Mouse (Mus musculus) left cerebral cortex, postnatal 36 days (tissue): ENCODE measurements around the gene Ebf4. TPM values are rescaled to one million over a fixed set of nuclear protein-coding genes. Genes with fewer than 3 reads are reported as not detected.
A peak's percentile ranks its signal among the peaks of the same experiment; 100 is the strongest.

ENCODE experiments used
- DNase-seq, 2 experiments: peaks; one replicate each; pipeline ENCODE4 v3.0.0; 2021 to 2022; ENCODE audit warnings: low spot score in 2 of 2, mixed read lengths in 1 of 2
- intact Hi-C: fragments of 180-260 bp; cut with DNase I; formaldehyde crosslinking; loops from one replicate; pipeline ENCODE4 v1.15.1; 2025
- total RNA-seq, 2 experiments: library from RNA; stranded (reverse); gene quantifications; 2 replicates each; pipeline ENCODE4 v1.2.3; 2021

Ebf4 gene
- total RNA-seq: 10 to 100 TPM in 1 of 2 experiments, 1 to 10 TPM in 1; 8.3 to 10.5 TPM

DNA sequence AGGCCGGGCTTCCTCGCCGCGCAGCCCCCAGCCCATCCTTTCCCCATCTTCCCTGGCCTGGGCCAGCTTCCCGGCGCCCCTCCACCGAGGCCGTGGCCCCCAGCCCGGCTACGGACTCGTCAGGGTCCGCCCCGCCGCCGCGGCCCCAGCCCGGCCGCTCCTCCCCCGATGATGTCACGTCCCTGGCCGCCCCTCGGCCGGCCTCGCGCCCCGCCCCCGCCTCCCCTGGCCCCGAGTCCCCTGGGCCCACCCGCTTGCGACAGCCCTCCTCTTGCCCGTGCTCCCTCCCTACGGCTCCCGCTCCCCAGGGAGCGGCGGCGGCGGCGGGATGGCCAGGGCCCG is at the start of gene Ebf4:
Gene Ebf4 (plus strand): TSS at position 234 of the 342 bp plus-strand sequence.
- peak in 1 of 2 experiments; percentile 24 for DNase-seq
- intact Hi-C loops: loop anchor here (2.0 to 10.0 kb wide), 2 partner anchors 68 to 270 kb away; partner anchors contain the start of gene Mrps26

DNA sequence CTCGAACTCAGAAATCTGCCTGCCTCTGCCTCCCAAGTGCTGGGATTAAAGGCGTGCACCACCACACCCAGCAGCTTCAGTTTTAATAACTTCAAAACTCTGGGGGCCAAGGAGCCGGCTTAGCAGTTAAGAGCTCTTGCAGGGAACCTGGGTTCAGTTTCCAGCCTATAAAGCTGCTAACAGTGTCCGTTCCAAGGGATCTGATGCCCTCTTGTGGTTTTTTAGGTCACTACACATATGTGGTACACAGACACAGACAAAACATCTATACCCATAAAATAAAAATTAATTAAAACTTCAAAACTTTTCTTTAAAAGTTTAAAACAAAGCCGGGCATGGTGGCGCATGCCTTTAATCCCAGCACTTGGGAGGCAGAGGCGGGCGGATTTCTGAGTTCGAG is 48.1 kb upstream of the Ebf4 start:
- intact Hi-C loops: loop anchor here (5.0 to 10.0 kb wide), 3 partner anchors 70 to 342 kb away; partner anchors contain the start of gene Snrpb
- no peak for DNase-seq

DNA sequence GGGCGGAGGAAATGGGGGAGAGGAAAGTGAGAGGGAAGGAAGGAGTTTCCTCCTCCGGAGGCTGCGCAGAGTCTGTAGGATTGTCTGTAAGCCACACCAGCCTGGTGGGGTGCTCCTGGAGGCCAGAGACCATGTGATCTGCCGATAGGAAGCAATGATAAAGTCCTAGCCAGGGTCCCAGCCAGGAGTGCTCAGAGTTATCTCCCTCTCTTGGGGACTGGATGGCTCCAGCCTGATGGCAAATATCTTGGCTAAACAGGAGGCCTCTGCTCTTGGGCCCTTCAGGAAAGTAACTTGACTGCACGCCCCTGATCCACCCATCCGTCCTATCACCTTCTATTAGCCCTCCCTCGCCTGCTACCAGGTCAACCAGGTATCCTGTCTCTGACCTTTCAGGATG is 46.7 kb upstream of the Ebf4 start:
- intact Hi-C loops: loop anchor here (5.0 to 10.0 kb wide), 3 partner anchors 71 to 343 kb away; partner anchors contain the start of gene Snrpb
- no peak for DNase-seq

GRCm38 (mm10) chr2:130256762-130257161 is 38.2 kb upstream of the Ebf4 start:
- intact Hi-C loops: no loop called here
- no peak for DNase-seq

GRCm38 (mm10) chr2:130260822-130261221 is 34.1 kb upstream of the Ebf4 start:
- no peak for DNase-seq
- intact Hi-C loops: no loop called here

DNA sequence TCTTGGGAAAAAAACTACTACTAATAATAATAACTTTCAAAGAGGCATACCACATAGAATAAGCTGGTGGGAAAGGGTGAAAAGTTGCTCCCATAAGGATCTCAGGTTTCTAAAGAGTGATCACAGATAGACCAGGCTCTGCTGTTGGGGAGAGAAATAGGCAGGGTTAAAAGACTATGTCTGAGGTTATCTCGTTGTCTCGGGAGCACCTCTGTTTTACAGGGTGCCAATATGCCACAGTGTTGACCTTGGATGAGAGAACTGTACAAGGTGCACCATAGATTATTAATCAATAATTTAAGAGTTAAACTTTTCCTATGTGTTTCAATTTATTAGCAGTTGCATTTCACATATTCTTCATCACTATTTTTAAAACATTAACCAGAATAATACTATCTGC is 33.1 kb upstream of the Ebf4 start:
- intact Hi-C loops: no loop called here
- DNase-seq: no peak

- intact Hi-C loops: no loop called here
- no peak for DNase-seq
These were observed 32.6 kb upstream of the Ebf4 start for GRCm38 (mm10) chr2:130262398-130262797.

DNA sequence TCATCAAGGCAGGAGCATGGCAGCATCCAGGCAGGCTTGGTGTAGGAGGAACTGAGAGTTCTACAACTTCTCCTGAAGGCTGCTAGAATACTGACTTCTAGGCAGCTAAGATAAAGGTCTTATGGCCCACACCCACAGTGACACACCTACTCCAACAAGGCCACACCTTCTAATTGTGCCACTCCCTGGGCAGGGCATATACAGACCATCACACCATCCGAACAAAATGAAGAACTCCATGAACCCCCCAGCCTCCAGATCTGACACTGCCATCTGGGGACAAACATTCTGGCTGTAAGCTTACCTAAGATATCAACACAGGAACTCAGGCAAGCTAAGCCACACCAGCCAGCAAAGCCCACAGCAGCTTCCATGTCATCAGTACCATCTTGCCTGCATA is 29.4 kb upstream of the Ebf4 start:
- intact Hi-C loops: no loop called here
- no peak for DNase-seq

DNA sequence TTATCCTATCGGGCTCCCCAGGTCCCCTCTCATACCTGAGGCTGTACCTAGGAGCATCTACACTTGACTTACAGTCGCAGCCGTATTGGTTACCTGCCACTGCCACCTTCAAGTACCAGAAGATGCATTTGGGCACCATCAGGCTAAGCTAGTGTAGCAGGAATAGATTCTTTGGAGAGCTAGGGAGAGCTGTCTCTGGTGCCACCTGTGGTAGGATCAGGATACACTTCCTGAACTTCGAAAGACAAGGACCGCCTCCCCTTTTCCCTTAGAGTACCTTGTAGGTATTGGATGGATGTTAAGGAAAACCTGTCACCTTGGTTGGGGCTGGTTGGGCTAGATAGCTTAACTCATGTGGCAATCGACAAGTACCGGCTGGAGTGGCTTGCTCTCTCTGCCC is 26.9 kb upstream of the Ebf4 start:
- no peak for DNase-seq
- intact Hi-C loops: no loop called here

DNA sequence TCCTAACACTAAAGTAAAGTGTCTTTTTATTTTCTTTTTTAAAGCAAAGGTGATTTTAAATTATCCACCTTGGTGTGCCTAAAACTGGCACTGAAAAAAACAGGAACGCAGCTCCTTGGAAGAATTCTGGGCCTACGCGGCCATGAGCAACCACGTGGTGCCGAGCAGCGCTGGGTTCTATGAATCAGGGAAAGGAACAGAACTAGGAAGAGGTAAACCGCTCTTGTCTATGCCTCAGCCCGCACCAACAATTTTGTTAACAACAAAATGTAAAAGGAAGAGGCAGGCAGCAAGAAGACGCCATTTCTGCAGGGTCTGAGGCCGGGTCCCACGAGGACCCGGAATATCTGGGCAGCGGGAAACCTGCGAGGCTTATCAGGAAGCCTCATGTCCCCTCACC is 21.2 kb upstream of the Ebf4 start:
- intact Hi-C loops: loop anchor here (1.0 kb wide), 1 partner anchor 94 kb away; the partner anchor contains the start of gene Snrpb

GRCm38 (mm10) chr2:130274149-130274861 is 20.7 kb upstream of the Ebf4 start, which contains the start of gene Nop56:
Gene Nop56, plus strand, starts transcription at chr2:130274430.
- intact Hi-C loops: loop anchor here (1.0 kb wide), 1 partner anchor 95 kb away; the partner anchor contains the start of gene Snrpb

More for the DNA sequence above, 21.2 kb upstream of the Ebf4 start:
- no peak for DNase-seq

DNA sequence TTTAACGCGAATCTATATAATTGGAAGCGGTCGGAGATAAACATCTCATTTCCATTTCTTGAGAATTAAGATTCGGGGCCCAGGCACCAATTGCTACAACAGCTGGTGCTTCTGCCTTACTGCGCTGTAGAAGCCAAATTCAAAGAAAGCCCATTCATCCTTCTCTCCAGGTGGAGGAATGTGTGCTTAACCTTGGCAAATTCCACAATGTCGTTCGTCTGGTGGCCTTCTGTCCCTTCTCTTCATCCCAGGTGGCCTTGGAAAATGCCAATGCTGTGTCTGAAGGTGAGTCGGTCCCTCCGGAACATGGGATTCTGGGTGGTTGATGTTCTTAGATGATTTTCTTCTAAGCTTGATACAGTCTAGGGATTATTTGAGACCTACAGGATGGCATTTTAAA is 20.1 kb upstream of the Ebf4 start:
- no peak for DNase-seq
- intact Hi-C loops: loop anchor here (1.0 kb wide), 1 partner anchor 96 kb away; the partner anchor contains the start of gene Snrpb

More at GRCm38 (mm10) chr2:130274149-130274861, 20.7 kb upstream of the Ebf4 start, which contains the start of gene Nop56:
- DNase-seq: peak; percentile 100

DNA sequence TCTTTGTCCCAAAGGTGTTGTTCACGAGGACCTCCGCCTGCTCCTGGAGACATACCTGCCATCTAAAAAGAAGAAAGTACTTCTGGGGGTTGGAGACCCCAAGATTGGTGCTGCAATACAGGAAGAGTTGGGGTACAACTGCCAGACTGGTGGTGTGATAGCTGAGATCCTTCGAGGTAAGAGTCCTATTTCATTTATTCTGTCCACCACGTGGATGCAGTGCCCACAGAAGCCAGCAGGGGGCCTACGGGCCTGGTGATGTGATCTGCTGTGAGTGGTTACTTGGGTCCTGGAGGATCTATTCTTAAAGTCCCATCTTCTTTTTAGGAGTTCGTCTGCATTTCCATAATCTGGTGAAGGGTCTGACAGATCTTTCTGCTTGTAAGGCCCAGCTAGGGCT is 19.3 kb upstream of the Ebf4 start:
- DNase-seq: no peak
- intact Hi-C loops: no loop called here

GRCm38 (mm10) chr2:130279600-130280091 is 15.3 kb upstream of the Ebf4 start:
- intact Hi-C loops: no loop called here
- no peak for DNase-seq

DNA sequence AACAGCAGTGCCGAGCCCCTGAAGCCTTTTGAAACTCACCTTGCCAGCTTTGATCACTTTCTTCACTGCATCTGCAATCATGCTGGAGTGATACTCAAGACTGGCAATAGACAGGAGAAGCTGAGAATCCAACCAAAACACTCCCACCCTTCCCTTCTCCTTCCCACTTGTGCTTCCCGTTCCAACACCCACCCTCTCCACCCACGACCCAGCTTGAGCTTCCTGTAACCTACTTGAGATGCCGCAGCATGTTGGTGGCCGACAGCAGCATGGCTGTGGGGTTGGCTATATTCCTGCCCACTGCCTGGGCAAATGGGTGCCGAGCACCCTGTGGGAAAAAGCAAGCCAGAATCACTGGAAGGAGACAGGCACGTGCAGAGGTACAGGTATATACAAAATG is 14.7 kb upstream of the Ebf4 start:
- intact Hi-C loops: no loop called here
- no peak for DNase-seq

DNA sequence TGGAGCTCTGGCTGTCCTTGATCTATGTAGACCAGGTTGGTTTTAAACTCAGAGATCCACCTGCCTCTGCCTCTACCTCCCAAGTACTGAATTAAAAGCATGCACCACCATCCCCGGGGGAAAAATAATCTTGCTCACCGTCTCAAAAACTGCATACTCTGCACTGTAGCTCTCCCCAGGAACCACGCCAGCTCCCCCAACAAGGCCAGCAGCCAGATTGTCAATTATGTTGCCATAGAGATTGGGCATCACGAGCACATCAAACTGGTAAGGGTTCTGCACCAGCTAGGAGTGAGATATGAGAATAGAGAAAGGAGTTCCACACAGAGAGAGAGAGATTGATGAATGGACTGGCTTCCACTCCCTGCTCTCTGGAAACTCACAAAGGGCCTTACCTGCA is 14.2 kb upstream of the Ebf4 start:
- intact Hi-C loops: no loop called here
- no peak for DNase-seq

DNA sequence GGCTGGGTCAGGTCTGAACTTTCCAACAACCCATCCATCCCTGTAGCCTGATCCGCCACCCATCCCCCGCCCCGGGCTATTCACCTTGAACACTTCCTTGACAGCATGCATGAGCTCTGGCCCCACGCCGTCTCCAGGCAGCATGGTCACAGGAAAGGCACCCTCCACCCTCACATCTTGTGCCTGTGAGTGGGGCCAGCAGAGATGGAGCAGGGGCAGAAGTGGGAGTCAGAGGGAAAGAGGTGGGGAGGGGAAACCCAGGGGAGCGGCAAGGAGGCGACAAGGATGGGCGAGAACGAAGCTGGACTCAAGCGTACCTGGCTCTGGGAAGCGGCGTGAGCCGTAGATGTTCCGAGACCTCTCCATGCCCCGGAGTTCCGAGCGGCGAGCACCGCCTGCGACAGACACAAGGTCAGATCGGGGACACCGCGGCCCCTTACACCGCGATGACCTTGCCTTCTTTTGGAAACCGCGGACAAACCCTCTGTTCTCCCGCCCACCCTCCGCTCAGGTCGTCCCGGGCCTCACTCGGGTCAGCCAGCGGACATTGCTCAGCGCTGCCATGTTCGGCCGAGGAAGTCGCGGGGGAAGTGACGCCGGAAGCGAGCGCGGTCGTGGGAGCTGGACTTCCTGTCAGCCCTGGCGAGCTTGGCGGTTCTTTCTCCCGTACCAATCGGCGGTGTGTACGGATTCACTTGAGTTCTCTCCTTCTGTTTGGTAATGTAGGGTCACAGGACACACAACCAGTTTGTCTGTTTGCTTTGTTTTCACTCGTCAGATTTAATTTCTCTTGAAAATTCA is 10.9 kb upstream of the Ebf4 start, which contains the start of gene Idh3b:
Gene Idh3b (minus strand): TSS at position 694 of the 801 bp plus-strand sequence.
- DNase-seq: peak; percentile 91
- intact Hi-C loops: no loop called here

DNA sequence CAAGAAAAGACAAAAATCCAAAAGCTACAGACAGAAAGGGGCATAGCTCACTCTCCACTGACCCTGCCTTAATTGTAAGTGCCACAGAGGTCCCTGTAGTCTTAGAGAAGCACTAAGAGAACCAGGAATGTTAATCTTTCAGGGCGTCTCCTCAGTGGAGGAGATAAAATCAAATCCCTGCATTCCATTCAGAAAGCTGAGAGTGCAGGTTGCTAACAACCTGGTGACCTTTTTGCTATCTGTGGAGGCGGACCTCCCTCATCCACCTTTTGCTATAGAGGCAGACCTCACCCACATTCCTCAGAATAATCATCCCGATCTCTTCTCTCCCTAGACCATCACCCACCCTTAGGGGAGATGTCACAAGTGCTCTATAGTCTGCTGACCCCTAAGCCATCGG is 5.9 kb upstream of the Ebf4 start:
- intact Hi-C loops: no loop called here
- no peak for DNase-seq

DNA sequence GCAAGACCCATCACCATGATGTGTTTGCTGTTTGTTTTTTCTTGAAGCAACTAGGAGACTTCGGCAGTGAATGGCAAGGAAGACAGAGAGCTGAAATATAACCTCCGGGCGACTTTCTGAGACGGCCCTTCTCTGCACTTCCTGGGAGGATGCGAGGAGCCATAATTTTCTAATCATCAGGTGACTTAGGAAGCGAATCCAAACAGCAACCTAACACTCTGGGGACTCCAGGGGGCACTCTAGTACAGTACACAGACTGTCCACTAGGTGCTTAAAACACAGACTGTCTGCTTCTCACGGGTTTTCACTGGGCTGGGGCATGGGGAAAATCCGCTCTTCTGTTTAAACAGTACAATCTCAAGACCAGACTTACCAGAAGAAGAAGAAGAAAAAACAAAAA is 3.5 kb upstream of the Ebf4 start:
- intact Hi-C loops: loop anchor here (10.0 kb wide), 1 partner anchor 273 kb away; the partner anchor contains the start of gene Mrps26
- DNase-seq: peak; percentile 62 to 66

- intact Hi-C loops: loop anchor here (10.0 kb wide), 1 partner anchor 272 kb away; the partner anchor contains the start of gene Mrps26
- DNase-seq: no peak
These were observed 2.0 kb upstream of the Ebf4 start for GRCm38 (mm10) chr2:130293009-130293408.
